Mouse (Mus musculus) lung, postnatal 10 days (tissue): Measurements from ENCODE around the gene Arfrp1.

Experiments
- DNase-seq: peaks from one replicate; pipeline ENCODE4 v3.0.0; 2021

The Arfrp1 gene

DNA sequence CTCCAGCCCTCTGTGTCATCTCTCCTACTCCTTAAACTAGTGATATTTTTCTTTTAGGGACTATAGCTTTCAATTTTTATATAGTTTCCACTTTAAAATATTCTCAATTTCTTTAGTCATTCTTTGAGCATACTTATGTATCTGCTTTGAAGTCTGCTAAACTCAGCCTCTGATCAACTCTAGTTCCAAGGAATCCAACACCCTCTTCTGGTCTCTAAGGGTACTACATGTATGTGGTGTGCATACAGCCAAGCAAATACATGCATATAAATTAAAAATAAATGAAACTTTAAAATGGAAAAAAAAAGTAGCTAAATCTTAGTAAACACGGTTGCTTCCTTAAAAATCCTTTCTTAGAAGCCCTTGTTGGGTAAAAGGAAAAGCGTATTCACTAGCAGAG, 10.6 kb upstream of the Arfrp1 start:
- DNase-seq = peak; percentile 40

DNA sequence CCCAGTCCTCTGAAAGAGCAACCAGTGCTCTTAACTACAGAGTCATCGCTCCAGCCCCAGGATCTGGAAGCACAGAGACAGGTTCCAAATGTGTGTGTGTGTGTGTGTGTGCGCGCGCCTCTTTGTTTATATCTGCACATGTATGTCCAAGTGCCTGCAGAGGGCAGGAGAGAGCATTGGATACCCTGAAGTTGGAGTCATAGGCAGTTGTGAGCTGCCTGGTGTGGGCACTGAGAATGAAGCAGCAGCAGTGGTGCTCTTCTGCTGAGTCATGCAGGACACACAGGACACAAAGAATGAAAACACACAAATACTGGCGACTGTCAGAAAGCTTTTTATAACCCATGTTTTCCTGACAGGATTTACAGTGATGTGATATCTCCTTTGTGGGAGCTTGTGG, 4.8 kb upstream of the Arfrp1 start:
- DNase-seq = no peak

DNA sequence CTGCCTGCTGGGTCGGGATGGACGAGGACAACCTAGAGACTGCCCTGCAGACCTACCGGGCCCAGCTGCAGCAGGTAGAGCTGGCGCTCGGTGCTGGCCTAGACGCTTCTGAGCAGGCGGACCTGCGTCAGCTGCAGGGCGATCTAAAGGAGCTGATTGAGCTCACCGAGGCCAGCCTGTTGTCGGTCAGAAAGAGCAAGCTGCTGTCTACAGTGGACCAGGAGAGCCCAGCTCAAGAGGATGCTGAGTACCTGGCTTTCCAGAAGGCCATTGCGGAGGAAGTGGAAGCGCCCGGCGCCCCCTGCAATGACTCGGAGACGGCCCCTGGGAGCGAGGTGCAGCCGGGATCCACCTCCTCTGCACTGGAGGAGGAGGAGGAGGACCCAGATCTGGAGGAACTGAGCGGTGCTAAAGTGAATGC, 461 bp upstream of the Arfrp1 start:
- DNase-seq = no peak

DNA sequence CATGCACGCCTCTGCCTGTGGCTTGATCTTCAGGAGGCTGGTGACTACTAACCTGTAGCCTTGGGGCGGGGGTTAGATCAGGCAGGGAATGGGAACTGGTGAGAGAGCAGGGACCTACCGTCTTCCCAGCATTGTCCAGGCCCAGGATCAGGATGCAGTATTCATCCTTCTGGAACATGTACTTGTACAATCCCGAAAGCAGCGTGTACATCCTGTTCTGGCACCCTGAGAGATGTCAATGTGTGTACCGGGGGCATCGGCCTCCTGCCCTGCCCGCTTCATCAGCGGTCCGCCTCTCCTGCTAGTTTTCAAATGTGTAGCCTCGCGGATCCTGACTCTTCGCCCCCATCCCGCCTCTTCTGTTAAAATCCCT, 731 bp downstream of the Arfrp1 start:
- DNase-seq = no peak

DNA sequence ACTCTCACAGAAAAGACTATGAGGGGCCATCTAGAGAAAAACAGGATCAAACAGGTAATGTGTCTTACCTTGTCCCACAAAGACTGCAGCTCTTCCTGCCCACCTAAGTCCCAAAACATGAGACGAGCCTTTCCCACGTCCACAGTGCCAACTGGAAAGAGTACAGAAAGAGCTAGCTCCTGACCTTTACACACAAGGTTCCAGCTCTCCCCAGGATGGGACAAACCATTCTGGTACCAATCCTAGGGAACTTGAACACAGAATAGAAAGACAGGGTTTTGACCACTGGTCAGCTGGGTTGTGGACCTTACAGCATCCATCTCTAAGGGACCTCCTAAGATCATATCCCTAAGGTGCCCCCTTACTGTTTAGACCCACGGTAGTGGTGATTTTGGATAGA, 1.3 kb downstream of the Arfrp1 start:
- DNase-seq = no peak

DNA sequence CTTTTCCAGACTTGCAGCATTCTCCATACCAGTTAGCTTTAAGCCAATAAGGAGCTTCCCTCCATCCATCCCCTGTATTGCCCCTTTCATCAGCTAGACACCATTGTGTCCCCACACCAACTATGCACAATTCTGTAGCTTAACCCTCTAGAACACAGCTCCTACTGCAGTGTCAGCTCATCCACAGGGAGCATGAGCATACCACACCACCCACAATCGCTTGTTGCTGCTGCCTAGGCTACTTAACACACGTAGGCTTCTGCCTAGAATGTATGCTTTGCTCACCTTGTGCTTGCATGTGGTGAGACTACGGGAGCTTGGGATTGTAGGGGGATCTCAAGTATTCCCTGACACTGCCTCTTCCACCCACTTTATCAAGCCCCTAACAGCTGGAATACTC, 8.4 kb downstream of the Arfrp1 start:
- no peak for DNase-seq

DNA sequence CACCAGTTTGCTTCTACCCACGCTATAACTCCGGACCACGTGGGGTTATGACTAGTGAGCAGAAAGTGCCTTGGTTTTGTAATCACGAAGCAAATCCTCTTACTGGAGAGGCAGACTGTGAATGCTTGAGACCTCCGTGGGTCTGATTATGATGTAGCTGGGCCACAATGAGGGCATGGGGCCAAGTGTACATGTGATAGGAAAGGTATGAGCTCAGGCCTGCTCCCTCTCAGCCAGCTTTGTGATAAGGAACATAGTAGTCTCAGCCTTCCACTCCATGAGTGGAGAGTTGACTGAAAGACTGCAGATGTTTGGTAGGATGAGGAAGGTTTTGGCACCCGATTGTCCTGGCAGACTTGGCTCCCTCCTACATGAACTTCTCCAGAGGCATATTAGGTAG, 22.4 kb downstream of the Arfrp1 start:
- DNase-seq = no peak

DNA sequence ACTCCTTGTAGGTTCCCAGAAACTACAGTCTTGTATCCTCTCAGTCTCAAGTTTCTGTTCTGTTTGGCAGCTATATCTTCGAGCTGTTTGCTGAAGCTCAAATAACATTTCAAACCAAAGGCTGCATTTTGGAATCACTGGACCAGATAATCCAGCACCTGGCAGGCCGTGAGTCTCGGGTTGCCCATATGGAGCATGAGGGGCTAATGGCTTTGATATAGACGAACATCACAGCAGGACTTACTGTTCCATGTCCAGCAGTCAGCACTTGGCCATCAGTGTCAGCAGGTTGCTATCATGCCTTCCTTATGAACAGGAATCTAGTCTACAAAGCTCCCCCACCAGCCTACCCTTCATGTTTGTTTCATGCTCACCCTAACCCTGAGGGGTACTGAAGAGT, 24.8 kb downstream of the Arfrp1 start:
- DNase-seq = no peak

DNA sequence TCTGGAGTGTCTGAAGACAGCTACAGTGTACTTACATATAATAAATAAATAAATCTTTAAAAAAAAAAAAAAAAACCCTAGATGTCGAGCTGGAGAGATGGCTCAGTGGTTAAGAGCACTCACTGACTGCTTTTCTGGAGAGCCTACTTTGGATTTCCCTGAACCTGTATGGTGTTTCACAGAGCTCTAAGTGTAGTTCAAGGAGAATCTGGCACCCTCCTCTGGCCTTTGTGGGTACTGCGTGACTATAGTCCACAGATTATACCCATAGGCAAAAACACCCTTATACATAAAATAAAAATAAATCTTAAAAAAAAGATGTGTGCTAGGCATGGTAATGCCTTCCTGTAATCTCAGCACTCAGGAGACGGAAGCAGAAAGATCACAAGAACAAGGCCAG, 31.2 kb downstream of the Arfrp1 start:
- DNase-seq = peak; percentile 72

DNA sequence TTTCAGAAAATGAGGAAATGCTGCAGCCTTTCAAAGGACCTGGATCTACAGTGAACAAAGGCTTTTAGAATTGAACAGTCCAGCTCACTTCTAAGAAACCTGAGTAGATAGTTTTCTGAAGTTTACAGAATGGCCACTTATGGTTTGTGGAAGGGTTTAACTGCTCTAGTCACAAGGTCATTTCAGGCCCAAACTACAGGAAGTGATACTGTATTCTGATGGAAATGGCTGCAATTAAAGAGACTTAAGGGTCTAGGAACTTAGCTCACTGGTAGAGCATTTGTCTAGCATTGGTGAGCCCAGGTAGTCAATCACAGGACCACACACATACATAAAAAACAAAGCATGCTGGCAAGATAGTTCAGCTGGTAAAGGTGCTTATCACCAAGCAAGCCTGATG, 32.7 kb downstream of the Arfrp1 start:
- no peak for DNase-seq

DNA sequence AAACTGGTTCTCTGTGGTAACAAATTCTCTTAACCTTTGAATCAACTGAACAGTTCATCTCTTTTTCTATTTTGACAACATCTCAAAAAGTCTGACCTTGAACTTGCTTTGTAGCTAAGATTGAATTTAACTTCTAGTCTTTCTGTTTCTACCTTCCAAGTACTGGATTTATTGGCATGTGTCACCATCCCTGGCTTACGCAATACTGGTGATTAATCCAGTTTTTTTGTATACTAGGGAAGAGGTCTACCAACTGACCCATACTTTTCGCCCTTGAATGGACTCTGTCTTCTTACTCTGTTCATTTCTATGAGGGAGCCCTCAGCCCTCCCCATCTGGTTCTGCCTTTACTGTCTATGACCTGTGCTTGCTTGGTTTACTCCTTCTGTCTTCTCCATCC, 39.1 kb downstream of the Arfrp1 start:
- DNase-seq = no peak

DNA sequence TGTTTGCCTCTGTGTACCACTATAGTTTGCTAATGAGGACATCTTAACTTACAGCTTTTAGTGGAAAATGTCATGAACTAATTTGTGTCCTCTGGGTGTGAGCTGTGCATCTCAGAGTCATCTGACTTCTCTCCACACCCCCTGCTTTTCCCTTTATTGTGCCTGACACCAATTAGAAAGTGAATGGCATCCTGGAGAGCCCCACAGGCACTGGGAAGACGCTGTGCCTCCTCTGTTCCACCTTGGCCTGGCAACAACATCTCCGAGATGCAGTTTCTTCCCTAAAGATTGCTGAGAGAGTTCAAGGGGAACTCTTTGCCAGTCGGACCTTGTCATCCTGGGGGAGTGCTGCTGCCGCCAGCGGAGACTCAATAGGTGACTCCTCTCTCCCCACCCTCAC, 43.1 kb downstream of the Arfrp1 start:
- no peak for DNase-seq

DNA sequence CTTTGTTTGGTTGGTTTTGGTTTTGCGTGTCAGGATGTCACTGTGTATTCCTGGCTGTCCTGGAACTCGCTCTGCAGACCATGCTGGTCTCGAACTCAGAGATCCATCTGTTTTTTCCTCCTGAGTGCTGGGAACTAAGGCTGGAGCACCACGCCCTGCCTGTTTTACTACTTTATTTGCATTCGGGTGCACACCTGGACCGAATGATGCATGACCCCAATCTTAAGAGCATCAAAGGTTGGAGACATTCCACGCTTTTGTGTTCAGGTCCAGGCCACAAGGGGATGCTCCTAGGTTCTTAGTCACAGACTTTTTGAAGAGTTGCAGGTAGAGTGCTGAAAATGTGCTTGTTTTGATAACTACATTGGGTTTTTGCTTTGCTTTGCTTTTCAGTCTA, 45.1 kb downstream of the Arfrp1 start:
- DNase-seq = no peak

DNA sequence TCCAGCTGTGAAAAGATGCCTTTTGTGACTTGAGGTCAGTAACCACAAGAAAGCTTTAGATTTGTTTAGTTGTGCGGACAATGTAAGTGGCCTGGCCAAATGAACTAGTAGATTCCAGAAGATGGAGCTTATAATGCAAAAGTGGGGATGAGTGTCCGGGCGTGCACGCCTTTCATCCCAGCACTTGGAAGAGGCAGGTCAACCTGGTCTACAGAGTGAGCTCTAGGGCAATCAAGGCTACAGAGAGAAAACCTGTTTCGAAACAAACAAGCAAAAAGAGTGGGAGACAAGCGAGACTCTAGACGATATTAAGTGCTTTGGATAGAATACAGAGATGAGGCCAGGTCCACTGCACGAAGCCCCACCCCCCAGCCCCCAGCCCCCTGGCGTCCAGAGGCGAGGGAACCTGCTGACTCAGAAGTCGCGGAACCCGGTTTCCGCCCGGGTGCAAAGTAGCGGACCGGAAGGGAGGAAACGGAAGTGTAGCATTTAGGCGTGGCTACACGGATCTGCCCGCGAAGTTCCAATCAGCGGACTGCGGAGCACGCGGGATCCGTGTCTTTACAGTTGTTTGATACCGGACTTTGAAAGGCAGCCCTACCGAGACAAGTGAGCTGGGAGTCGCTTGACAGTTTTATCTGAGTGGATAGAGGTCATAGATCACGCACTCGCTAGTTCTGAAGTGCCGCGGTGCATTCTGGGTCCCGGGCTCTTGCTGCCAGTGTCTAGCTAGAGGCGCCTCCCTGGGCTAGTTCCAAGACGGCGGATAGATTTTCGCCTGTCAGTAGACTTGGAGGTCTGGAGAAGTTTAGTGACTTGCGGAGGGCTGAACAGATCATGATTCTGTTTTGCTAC, 45.7 kb downstream of the Arfrp1 start, which contains the start of gene Rtel1:
Gene Rtel1, plus strand, starts transcription at position 492 of the 855 bp plus-strand sequence.
- DNase-seq = peak; percentile 91

DNA sequence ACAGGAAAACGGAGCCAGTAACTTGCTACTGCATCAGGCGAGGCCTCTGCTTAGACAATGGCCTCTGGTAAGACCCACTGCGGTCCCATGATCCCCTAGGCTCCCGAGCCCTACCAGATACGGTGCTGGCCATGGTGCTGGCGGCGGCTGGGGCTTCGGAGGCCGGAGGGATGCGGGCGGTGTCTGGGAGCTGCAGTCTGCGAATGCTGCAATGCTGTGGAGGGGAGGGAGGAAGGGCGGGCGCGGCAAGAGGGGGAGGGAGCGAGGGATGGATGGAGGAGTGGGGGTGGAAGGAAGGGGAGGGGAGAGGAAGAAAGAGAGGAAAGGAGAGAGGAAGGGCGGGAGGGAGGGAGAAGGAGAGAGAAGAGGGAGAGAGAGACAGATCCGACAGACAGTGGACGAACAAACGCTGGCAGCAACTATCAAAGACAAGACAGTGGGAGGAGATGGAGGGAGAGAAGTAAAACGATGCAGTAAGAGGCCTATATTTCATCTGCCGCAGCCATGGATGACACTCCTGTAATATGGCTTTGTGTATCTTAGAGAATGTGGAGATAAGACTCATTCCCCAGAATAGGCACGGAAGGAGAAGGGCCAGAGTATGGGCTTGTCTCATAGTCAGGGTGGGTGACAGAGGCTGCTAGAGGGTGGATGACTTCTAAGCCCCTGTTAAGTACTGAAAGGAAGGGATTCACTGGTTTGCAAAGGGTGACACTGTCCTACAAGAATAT, 51.0 kb downstream of the Arfrp1 start, which contains the start of gene Stmn3:
Gene Stmn3, minus strand, starts transcription at position 421 of the 731 bp plus-strand sequence.
- DNase-seq = peak; percentile 75

DNA sequence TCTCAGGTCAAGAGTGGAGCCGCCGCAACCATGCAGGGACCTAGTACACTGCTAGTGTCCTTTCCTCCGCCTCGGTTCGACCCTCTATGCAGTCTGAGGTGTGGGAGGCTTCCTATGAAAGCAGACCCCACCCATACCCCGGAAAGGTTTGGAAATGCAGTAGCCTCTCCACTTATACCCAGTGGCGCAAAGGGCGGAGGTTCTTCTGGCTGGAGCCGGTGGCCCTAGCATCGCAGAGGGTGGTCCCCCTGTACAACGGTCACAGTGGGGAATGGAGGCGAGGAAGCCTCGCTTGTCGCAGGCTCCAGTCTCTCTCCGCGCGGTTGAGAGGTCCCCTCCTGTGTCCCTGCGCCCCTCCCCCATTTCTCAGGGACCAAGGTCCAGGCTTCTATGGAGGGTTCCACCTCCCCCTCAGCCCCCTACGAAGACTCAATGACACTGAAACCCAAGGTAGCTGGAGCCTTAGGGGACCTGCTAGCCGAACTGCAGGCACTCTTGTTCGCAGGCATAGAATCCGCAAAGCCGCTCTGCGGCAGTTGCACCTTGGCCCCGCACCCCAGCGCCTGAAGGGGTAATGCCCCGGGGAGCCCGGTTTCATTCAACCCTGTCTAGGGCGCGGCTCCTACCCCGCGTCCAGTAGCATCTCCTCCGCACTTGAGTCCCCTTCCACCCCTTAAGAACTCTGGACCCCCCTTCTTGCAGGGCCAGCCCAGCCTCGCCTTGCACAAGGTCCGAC, 51.7 kb downstream of the Arfrp1 start:
- DNase-seq = no peak

DNA sequence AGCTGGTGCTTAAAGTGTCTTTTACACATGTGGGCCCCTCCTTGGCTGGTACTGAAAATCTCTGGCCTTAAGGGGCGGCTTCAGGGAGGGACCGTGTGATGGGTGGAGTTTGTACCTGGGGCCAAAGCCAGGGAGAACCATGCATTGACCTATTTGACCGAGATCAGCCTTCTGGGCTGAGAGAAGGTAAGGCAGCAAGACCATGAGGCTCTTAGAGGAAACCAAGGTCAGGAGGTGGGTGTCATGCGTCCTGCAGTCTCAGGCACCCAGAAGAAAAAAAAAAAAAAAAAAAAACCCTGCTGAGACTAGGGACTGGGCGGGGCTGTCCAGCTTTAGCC, 52.2 kb downstream of the Arfrp1 start:
- no peak for DNase-seq

DNA sequence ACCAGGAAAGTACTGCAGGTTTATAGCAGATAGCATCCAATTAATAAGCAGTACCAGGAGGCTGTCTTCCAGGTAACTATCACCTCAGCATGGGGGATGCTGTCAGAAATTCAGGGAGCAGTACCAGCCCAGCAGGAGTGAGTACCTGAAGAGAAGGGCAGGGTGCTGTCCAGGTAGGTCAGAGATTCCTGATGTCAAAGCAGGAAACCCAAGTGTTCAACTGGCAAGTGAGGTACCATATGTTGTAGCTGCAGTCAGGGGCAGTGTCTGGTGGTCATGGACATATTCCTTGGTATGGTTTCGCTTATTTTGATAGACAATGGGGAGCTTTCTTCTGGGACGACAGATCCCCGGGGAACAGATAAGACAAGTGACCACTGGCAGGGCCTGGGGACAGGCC, 52.8 kb downstream of the Arfrp1 start:
- DNase-seq = no peak
